Mouse (Mus musculus) neural tube, embryonic 10.5 days (tissue): ENCODE measurements around the gene Pcdh9.

ENCODE experiments used
- DNase-seq: peaks from one replicate; pipeline ENCODE4 v3.0.0-alpha.2; 2017; ENCODE audit warnings: low spot score; ENCODE audit errors: extremely low spot score

Gene Pcdh9

DNA sequence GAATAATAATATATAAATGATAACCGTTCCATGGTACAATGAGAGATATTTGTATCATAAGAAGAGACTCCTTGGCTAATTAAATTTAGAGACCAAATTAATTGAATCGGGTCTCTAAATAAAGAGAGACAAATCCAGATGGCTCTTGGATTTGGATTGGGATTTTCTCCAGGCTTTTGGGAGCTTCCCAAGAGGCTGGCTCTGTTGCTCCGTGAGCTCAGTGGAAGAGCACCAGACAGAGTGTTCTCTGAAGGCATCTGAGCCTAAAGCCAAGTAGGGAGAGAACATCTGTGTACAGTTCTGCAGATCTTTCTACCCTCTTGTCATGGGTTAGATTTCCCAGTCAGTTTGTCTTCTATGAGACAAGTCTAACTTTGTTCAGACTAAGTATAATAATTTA is 95.9 kb downstream of the Pcdh9 start:
- no peak for DNase-seq

GRCm38 (mm10) chr14:93786234-93786633 is 104.2 kb downstream of the Pcdh9 start:
- no peak for DNase-seq

- DNase-seq = no peak
Observed at GRCm38 (mm10) chr14:93785031-93785430, 105.4 kb downstream of the Pcdh9 start.

DNA sequence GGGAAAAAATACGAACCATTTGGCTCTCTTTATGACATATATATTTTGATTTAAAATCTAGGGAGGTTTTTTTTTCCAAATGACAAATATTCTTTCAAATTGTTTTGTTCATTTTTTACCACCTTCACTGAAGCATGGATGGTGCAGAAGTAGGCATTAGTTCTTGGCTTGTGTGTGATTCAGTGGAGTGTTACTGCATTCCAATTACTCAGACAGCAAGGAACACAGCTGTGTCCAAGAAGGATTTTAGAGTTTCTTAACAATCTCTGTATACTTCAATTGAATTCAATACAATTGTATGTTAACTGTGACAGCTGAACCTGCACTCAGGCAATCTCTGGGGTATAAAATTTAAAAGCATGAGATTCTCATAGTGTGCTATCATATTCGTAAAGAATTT is 127.6 kb downstream of the Pcdh9 start:
- no peak for DNase-seq

DNA sequence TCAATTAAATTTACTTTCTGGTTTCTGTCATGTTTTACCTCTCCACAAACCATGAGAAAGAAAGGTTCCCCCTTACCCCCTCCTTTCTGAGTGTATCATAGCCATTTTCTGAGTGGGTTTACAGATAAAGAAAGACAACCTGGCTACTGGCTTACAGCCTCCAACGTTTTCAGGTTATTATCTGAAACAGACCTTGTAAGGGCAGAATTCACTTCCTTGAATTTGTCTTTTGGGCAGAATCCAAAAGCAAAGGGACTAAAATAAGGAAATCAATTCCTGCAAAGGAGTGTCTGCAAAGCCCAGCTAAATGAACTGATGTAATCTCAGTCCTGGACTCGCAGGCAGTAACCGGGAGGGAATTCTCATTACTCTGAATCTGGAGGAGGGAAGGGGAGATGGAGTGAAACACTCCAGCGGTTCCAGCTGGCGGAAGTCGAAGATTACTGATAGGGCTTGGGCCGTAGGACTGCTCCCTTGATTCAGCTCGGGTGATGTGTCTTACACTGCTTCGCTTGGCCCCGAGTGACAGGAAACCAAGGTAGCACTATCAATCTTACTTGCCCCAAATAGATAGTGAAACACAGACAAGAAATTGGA is 156.3 kb downstream of the Pcdh9 start:
- no peak for DNase-seq

- no peak for DNase-seq
Observed at GRCm38 (mm10) chr14:93725798-93726197, 164.7 kb downstream of the Pcdh9 start.

DNA sequence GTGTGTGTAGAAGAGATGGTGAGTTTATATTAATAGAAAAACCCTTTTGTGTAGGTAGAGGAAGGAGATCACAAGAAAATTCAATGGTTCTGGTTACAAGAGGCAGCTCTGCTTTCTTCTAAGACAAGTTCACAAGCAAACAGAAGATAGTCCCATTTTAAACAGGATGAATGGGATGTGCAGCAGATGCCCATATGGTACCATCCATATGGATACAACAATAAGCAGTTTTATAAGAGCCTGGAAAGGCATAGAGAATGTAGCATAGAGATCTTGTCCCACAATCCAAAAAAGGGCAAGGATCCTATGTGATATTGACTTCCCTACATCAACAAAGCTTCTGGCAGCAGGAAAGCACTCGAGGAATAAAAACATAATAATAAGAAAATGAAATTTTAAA is 171.3 kb downstream of the Pcdh9 start:
- DNase-seq = no peak

DNA sequence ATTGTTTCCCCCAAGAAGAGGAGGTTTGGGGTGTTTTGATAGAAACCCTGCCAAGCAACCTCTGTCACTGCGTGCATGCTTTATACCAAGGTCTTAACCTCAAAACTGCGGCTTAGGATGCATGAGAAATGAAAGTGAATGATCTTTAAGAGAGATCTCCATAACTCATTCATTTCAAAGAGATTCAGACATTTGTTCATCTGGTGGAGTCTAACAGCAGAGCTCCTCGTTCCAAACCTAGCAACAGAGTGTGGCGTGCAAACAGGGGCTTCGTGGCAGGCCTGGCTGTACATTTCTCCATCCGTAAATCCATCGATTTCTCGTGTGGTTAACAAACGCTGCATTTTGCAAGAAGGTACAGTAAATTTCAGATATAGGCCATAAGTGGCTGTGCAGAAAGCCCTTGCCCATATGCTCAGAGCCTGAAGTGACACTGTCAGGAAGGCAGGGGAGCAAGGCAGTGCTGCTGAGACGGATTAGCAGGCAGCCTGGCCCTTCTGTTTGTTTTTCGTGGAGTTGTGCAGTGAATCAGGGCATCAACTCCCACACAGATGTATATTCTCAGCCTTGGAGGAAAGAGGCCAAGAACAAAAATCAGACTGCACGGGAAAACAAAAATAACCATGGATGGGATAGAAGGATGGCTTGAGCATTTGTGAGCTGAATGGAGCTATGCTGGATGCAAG is 177.1 kb downstream of the Pcdh9 start:
- peak; percentile 16 for DNase-seq

DNA sequence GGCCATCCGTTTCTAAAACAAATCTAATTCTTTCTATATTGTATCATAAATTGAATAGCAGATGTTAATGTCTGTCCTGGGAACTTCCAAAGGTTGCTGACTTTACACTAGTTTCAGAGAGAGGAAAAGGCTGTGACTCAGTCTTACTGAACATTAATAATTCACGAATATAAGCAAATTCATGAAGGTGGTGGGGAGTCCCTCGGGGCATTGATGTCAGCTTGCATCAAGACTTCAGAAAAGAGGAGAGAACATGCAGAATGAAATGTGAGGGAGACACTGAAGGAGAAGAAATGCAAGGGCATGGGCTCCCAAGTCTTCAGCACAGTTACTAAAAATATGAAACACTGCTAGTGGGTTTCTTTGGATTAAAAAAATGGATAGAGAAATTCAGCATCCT is 181.8 kb downstream of the Pcdh9 start:
- DNase-seq = no peak

DNA sequence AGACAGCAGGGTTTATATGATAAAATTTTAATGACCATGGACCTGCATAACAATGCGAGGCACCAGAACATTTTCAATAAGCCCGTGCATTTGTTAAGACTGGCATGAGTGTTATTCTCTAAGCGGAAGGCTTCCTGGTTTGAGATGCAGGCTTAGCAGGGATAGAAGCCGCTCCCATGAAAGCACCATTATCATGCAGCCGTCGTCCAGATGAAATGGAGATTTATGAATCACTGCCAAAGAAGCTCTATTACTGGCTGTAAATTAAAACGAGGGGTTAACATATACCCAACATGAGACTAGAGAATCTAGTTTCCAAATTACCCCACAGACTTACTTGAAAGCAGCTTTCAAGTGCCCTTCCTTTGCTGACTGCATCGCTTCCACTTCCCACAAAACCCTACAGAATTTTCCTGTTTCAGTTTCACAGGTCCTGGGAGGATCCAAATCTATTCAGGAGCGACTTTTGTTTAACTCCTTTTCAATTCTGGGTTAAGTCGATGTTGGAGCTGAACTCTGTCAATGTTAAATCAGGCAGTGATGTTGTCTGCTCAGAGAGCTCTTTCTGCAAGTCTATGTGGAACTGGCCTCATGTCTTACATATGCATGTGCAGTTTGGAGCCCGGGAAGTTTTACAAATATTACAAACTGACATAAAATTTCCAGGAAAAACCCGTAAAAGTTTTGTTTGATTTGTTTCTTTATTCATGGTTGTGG is 188.9 kb downstream of the Pcdh9 start:
- DNase-seq = no peak

- DNase-seq = no peak
Observed at GRCm38 (mm10) chr14:93700916-93701315, 189.6 kb downstream of the Pcdh9 start.

DNA sequence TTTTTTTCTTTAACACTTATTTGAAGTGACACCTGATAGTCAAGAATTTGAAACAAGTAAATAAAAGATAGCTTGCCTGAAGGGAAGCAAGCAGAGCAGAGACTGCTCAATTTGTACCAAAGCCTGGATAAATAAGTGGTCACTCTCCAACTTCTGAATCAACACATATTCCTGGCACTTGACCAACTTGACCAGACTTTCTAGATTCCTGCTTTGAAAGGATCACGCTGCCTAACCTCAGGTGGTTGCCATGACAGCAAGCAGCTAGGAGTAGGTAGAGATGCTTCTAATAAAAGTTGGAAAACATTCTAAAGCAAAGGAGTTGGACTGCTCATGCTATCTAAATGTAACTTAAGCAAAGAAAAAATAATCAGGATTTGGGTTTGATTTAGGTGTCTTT is 205.8 kb downstream of the Pcdh9 start:
- DNase-seq = no peak

- DNase-seq = no peak
Observed at GRCm38 (mm10) chr14:93675273-93676068, 215.0 kb downstream of the Pcdh9 start.

- no peak for DNase-seq
Observed at GRCm38 (mm10) chr14:93653986-93654757, 236.3 kb downstream of the Pcdh9 start.

DNA sequence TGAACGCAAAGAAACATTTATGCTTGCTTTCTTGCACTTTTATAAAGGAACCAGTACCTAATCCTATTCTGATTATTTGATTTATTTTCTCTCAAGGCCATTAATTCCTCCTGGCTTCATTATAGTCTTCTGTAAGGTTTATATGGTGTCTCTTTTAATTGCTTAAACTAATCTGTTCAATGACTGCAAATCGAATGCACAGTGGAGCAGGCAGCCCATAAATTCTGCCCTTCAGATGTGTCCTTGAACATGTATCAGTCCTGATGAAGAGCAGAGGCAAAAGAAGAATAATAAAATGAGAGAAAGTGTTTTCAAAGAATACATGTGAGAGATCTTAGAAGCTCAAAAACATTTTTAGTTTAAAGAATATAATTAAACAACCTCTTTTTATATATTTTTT is 263.2 kb downstream of the Pcdh9 start:
- DNase-seq = no peak

DNA sequence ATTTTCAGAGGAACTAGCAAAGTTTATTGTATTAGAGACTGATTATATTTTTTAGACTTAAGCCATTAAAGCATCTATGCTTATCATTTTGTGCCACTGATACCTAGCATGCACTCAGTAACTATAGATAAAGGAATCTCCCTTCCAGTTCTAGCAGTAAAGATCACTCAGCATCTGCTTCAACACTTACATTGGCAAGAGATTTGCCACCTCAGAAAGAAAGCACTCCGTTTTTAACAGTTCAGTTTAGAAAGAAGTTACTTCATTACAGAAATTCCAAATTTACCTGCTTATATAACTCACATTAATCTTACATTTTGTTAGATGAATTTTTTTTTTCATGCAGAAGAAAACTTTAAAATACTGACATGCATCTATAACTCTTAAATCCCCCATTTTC is 266.3 kb downstream of the Pcdh9 start:
- DNase-seq = no peak

- no peak for DNase-seq
Observed at GRCm38 (mm10) chr14:93621211-93621610, 269.3 kb downstream of the Pcdh9 start.

GRCm38 (mm10) chr14:93607546-93607945 is 282.9 kb downstream of the Pcdh9 start:
- no peak for DNase-seq

DNA sequence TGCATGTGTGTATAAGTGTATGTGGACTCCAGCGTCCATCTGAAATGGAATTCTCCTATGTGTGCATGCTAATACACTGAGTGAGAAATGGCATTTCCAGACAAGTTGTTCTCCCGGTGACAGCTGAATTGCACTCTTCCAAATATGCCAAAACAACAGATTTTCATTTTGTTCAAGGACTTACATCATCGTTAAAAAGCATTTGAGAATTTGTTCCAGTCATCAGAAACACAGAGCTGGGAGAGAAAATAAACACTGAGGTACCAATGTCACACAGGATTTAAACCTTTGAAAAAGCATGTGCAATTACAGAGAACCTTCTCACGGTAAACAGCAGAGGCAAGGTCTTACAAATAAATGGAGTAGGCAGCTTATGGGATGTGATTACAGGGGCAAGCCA is 290.5 kb downstream of the Pcdh9 start:
- no peak for DNase-seq

DNA sequence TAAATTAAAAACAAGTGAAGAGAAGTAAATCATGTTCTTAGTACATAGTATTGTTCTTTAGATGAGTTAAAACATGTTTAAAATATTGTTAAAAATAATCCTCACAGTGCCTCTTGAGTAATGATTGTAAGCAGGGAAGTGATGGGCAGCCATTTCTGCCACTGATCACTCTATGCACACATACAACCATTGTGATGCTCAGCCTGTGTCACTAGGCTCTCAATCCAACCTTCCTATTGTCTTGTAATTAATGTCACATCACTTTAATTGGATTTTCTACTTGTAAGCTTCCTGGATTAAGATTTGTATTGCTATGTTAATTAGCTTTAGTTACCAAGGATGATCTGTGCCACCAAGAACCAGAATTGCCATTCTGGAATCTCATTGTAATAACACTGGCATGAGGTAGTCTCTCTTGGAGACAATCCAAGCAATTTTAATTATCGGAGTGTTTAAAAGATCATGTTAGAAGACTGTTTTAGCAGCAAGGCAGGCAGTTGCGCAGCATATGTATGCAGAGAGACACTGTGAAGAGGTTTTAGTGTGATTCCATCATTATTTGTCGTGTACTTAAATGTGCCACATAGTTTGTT is 305.0 kb downstream of the Pcdh9 start:
- DNase-seq = no peak

DNA sequence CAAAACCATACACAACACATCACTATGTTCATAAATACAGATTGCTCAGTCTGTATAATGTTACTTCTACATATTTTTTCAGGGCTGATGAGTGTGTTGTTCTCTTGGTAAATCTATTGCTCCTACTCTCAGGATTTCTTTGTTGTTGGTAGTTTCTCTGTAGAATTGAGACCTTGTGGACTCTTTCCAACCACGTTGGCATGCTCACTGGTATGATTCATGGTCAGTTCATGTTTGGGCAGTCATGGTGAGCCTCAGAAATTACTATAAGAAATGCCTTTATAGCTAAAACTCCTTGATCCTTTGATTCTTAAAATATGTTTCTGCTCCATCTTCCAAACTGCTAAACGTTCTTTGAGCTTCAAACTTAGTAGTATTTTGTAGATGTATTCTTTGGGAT is 326.1 kb downstream of the Pcdh9 start:
- no peak for DNase-seq
